Mouse (Mus musculus): ENCODE measurements around the gene Cyp2b19. TPM values are rescaled to one million over a fixed set of nuclear protein-coding genes. Genes with fewer than 3 reads are reported as not detected.

Gene Cyp2b19
- polyA plus RNA-seq, 1 experiment from 2014 or later: not detected

DNA sequence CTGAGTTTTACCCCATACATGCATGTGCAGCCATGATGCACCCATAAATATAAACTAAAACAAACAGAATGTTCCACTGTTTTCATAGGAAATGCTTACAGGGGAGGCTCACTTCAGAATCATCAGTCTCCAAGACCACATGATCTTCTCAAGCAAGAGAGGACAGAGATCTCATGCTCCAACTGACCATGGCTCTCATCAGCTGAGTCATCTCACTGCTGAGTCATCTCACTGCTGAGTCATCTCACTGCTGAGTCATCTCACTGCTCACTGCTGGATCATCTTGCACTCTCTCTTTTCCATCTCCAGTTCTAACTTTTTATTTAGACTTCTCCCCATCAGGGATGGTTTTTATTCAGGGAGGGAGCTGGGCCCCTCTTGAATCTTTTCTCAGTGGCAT lies 43.2 kb downstream of the Cyp2b19 start:
- no peaks in the 10 kb centered on the region for H3K27me3 ChIP-seq (ENCODE audit: control insufficient read depth, insufficient read depth, low read depth, low read length)
- no peak overlapping the region for H3K27ac ChIP-seq (ENCODE audit: low read length)
- H3K9me3 ChIP-seq (ENCODE audit: control insufficient read depth, low read length): no peaks in the 10 kb centered on the region
- no peak overlapping the region for H3K4me3 ChIP-seq (ENCODE audit: low read length)
- no peaks in the 10 kb centered on the region for H3K36me3 ChIP-seq (ENCODE audit: control insufficient read depth, insufficient read depth, low read length)
- no peak overlapping the region for H3K4me2 ChIP-seq (ENCODE audit: low read depth, low read length)
- H3K4me1 ChIP-seq (replicated peaks; ENCODE audit: control insufficient read depth, insufficient read depth, low read length): no peaks in the 10 kb centered on the region
- no peak for ATAC-seq (ENCODE audit: low read depth)
- no peak overlapping the region for H3K9ac ChIP-seq (ENCODE audit: low read length)

DNA sequence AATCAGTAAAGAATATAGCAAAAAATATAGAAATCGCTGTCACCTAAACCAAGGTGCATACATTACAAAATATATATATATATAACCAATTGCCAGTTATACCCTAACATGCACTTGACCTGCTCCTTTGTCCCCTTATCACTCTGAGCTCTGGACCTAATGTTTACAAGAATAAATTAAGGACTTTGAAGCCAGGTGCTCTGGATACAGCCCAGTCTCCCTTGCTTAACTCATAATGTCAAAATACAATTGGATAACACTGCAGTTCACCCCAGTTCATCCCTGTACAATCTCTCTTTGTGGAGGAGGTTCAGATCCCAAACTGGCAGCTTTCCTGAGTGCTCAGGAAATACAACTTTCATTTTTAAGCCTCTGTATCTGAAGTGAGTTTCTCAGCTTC lies 44.1 kb downstream of the Cyp2b19 start:
- Histone ChIP-seq H3K36me3 (ENCODE audit: control insufficient read depth, insufficient read depth, low read length) (no peaks in the 10 kb centered on the region), H3K4me3 (ENCODE audit: low read length) (no peak overlapping the region), H3K4me2 (ENCODE audit: low read depth, low read length) (no peak overlapping the region), H3K9ac (ENCODE audit: low read length) (no peak overlapping the region), H3K27me3 (ENCODE audit: control insufficient read depth, insufficient read depth, low read depth, low read length) (no peaks in the 10 kb centered on the region), H3K9me3 (ENCODE audit: control insufficient read depth, low read length) (no peaks in the 10 kb centered on the region), H3K27ac (ENCODE audit: low read length) (no peak overlapping the region), H3K4me1 (replicated peaks; ENCODE audit: control insufficient read depth, insufficient read depth, low read length) (no peaks in the 10 kb centered on the region)
- ATAC-seq (ENCODE audit: low read depth): no peak
- WGBS: 89% methylated on average over 1 of the region's 1 CpGs

DNA sequence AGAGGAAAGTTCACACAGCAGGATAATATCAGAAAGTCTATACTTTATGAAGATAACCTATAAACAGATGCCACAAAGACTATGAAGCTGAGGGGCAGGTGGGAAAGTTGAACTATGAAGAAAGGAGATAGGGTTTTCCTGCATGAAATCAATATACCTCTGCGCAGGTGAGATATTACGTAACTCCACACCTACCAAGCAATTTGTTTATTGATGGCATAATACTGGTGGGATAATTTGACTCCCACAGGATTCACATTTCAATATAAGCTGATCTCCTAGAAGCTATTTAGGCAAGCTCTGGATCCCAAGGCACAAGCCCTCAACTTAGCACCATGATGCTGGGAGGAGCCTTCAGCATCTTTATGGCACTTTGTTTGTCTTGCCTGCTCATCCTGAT lies 51.6 kb downstream of the Cyp2b19 start, which contains the start of gene Cyp2g1:
Gene Cyp2g1 (plus strand): TSS at position 301 of the 400 bp plus-strand sequence.
- H3K4me3 ChIP-seq (ENCODE audit: low read length): no peak within 1 kb of the TSS
- ATAC-seq (ENCODE audit: low read depth): no peak

More for the DNA sequence above, 51.6 kb downstream of the Cyp2b19 start, which contains the start of gene Cyp2g1:
- Histone ChIP-seq H3K36me3 (ENCODE audit: control insufficient read depth, insufficient read depth, low read length) (no peaks in the 10 kb centered on the region), H3K27me3 (ENCODE audit: control insufficient read depth, insufficient read depth, low read depth, low read length) (no peaks in the 10 kb centered on the region), H3K4me2 (ENCODE audit: low read depth, low read length) (no peak within 1 kb of the TSS), H3K4me1 (replicated peaks; ENCODE audit: control insufficient read depth, insufficient read depth, low read length) (no peaks in the 10 kb centered on the region), H3K27ac (ENCODE audit: low read length) (no peak within 1 kb of the TSS), H3K9ac (ENCODE audit: low read length) (no peak within 1 kb of the TSS), H3K9me3 (ENCODE audit: control insufficient read depth, low read length) (no peaks in the 10 kb centered on the region)
- WGBS: 81% methylated on average over 2 of the region's 2 CpGs

Other genes with a start within 250 kb of the Cyp2b19 start
- not detected in 2 replicates for gene Nlrp9a, start 222.1 kb upstream of the Cyp2b19 start, polyA plus RNA-seq (2015; fragmentation: Nextera tagmentation; extraction: Ambion mirVana)
- not detected in 2 replicates for gene Vmn1r185, start 138.7 kb upstream of the Cyp2b19 start, polyA plus RNA-seq (2015; fragmentation: Nextera tagmentation; extraction: Ambion mirVana)
- gene Cyp2b23, start 70.7 kb upstream of the Cyp2b19 start, polyA plus RNA-seq (2015; fragmentation: Nextera tagmentation; extraction: Ambion mirVana): not detected in 2 replicates
- not detected in 2 replicates for gene Cyp2g1, start 51.8 kb downstream of the Cyp2b19 start, polyA plus RNA-seq (2015; fragmentation: Nextera tagmentation; extraction: Ambion mirVana)
- gene Cyp2a5, start 78.2 kb downstream of the Cyp2b19 start, polyA plus RNA-seq (2015; fragmentation: Nextera tagmentation; extraction: Ambion mirVana): not detected in 2 replicates
- gene Cyp2a22, start 182.2 kb downstream of the Cyp2b19 start, polyA plus RNA-seq (2015; fragmentation: Nextera tagmentation; extraction: Ambion mirVana): not detected in 2 replicates

All from lung, embryonic 16.5 days (tissue).